In genomic region chr19:42056719-42057409, GRCm38 (mm10) we compare ENCODE assay signal across 32 mouse cellular contexts. TPM values are rescaled to one million over a fixed set of nuclear protein-coding genes. Genes with fewer than 3 reads are reported as not detected.
A peak's percentile ranks its signal among the peaks of the same experiment; 100 is the strongest.
DNase-seq lines count a peak whose midpoint lies in the region; ATAC-seq and TF ChIP-seq lines count a peak whose summit lies in the region.
"Had no signal": no experiment of that assay in that cellular context is flagged by ENCODE, and none has a peak within 500 bp of the region (broad histone marks: within the 10 kb centered on the region; RNA-seq: fewer than 3 reads in every experiment).

No protein-coding gene starts in this region.

- H3K9ac ChIP-seq in hindbrain, embryonic 13.5 days: 0 out of 2 replicates have a peak overlapping the region, but pooled peaks have one; percentile 15
- no peak overlapping the region for H3K9ac ChIP-seq in hindbrain, postnatal 0 days (replicated peaks; ENCODE audit: low read length)
- no peak overlapping the region for H3K9ac ChIP-seq in kidney, embryonic 16.5 days (replicated peaks; ENCODE audit: low read length)
- no peak overlapping the region for H3K9ac ChIP-seq in intestine, embryonic 14.5 days (ENCODE audit: low read length)
- H3K9ac ChIP-seq in intestine, embryonic 16.5 days (ENCODE audit: low read depth, low read length): no peak overlapping the region
- H3K9ac ChIP-seq: embryonic facial prominence, embryonic 12.5 days; embryonic facial prominence, embryonic 15.5 days; forebrain, postnatal 0 days; hindbrain, embryonic 12.5 days had no signal

- no peak for TF ChIP-seq CTCF in hindbrain, postnatal 0 days (IDR thresholded peaks at IDR 0.05; ENCODE audit: low read depth)

- H3K27ac ChIP-seq in hindbrain, embryonic 13.5 days: no peak overlapping the region
- H3K27ac ChIP-seq in hindbrain, postnatal 0 days: no peak overlapping the region
- H3K27ac ChIP-seq in kidney, embryonic 16.5 days (ENCODE audit: low read length): 0 out of 2 replicates have a peak overlapping the region, but pooled peaks have one; percentile 20
- no peak overlapping the region for H3K27ac ChIP-seq in intestine, embryonic 14.5 days (ENCODE audit: low read depth)
- H3K27ac ChIP-seq in intestine, embryonic 16.5 days (ENCODE audit: low read length): no peak overlapping the region
- H3K27ac ChIP-seq: embryonic facial prominence, embryonic 12.5 days; embryonic facial prominence, embryonic 15.5 days; hindbrain, embryonic 12.5 days had no signal

- ATAC-seq in hindbrain, embryonic 13.5 days (ENCODE audit: low FRiP score): no peak
- no peak for ATAC-seq in hindbrain, postnatal 0 days
- ATAC-seq in kidney, embryonic 16.5 days (ENCODE audit: low FRiP score, low TSS enrichment): no peak
- no peak for ATAC-seq in intestine, embryonic 14.5 days (replicated peaks; ENCODE audit: low FRiP score, low TSS enrichment, low read depth)
- ATAC-seq in intestine, embryonic 16.5 days: 0 out of 2 replicates have a peak, but pooled peaks have one; percentile 52
- ATAC-seq: forebrain, embryonic 14.5 days; forebrain, postnatal 0 days; Patski had no signal

- no peak for DNase-seq in hindbrain, postnatal 0 days (ENCODE audit: low spot score)
- no peak for DNase-seq in kidney, adult 18-20 months
- peak; percentile 46 for DNase-seq in intestine, embryonic 14.5 days (ENCODE audit: low spot score)
- no peak for DNase-seq in cerebellum, postnatal 14 days
- DNase-seq: adrenal gland, postnatal 10 days; adrenal gland, postnatal 36 days; B cell, adult 2 months; cerebellum, adult 18-20 months; cerebellum, adult 9-10 months; cerebellum, postnatal 25 days; forebrain, postnatal 0 days; gastrocnemius, postnatal 10 days; gastrocnemius, postnatal 36 days; heart, adult 2 months had no signal

- no peaks in the 10 kb centered on the region for H3K9me3 ChIP-seq in hindbrain, embryonic 13.5 days
- no peaks in the 10 kb centered on the region for H3K9me3 ChIP-seq in hindbrain, postnatal 0 days (ENCODE audit: low read length)
- H3K9me3 ChIP-seq in kidney, embryonic 16.5 days (ENCODE audit: low read length): no peaks in the 10 kb centered on the region
- H3K9me3 ChIP-seq in intestine, embryonic 14.5 days (ENCODE audit: control insufficient read depth, low read length): no peaks in the 10 kb centered on the region
- H3K9me3 ChIP-seq in intestine, embryonic 16.5 days (ENCODE audit: control insufficient read depth, low read length): no peaks in the 10 kb centered on the region
- H3K9me3 ChIP-seq: embryonic facial prominence, embryonic 12.5 days; embryonic facial prominence, embryonic 15.5 days; G1E; hindbrain, embryonic 12.5 days had no signal

- H3K4me3 ChIP-seq in hindbrain, embryonic 13.5 days: no peak overlapping the region
- H3K4me3 ChIP-seq in hindbrain, postnatal 0 days (ENCODE audit: low read length): no peak overlapping the region
- H3K4me3 ChIP-seq in kidney, embryonic 16.5 days (ENCODE audit: low read length): no peak overlapping the region
- no peak overlapping the region for H3K4me3 ChIP-seq in intestine, embryonic 14.5 days (ENCODE audit: low read depth, low read length)
- H3K4me3 ChIP-seq in intestine, embryonic 16.5 days (ENCODE audit: low read length): no peak overlapping the region
- H3K4me3 ChIP-seq: embryonic facial prominence, embryonic 12.5 days; embryonic facial prominence, embryonic 15.5 days; heart, adult 2 months; hindbrain, embryonic 12.5 days had no signal

- no peak overlapping the region for H3K4me2 ChIP-seq in hindbrain, embryonic 13.5 days
- H3K4me2 ChIP-seq in hindbrain, postnatal 0 days (ENCODE audit: low read depth, low read length): no peak overlapping the region
- H3K4me2 ChIP-seq in kidney, embryonic 16.5 days (replicated peaks; ENCODE audit: low read depth, low read length): no peak overlapping the region
- H3K4me2 ChIP-seq in intestine, embryonic 14.5 days (ENCODE audit: low read length): no peak overlapping the region
- H3K4me2 ChIP-seq in intestine, embryonic 16.5 days (ENCODE audit: low read depth, low read length): no peak overlapping the region
- H3K4me2 ChIP-seq: embryonic facial prominence, embryonic 12.5 days; embryonic facial prominence, embryonic 15.5 days; heart, embryonic 11.5 days; hindbrain, embryonic 12.5 days had no signal

- no peaks in the 10 kb centered on the region for H3K4me1 ChIP-seq in hindbrain, embryonic 13.5 days (replicated peaks)
- no peaks in the 10 kb centered on the region for H3K4me1 ChIP-seq in hindbrain, postnatal 0 days (ENCODE audit: insufficient read depth, low read length)
- peaks cover 8% of the 10 kb centered on the region; the same call in 1 of the 2 replicates for H3K4me1 ChIP-seq in kidney, embryonic 16.5 days (ENCODE audit: insufficient read depth, low read length)
- H3K4me1 ChIP-seq in intestine, embryonic 14.5 days (replicated peaks; ENCODE audit: control insufficient read depth, insufficient read depth, low read length): no peaks in the 10 kb centered on the region
- 0 out of 2 replicates have a peak, but pooled peaks cover 2% of the 10 kb centered on the region for H3K4me1 ChIP-seq in intestine, embryonic 16.5 days (ENCODE audit: control insufficient read depth, insufficient read depth, low read length)
- H3K4me1 ChIP-seq: embryonic facial prominence, embryonic 12.5 days; embryonic facial prominence, embryonic 15.5 days; hindbrain, embryonic 12.5 days had no signal

- WGBS in hindbrain, embryonic 13.5 days: 80% methylated on average over 6 of the region's 6 CpGs
- 87% methylated on average over 6 of the region's 6 CpGs for WGBS in hindbrain, postnatal 0 days
- 62% methylated on average over 6 of the region's 6 CpGs for WGBS in kidney, embryonic 16.5 days
- 77% methylated on average over 6 of the region's 6 CpGs for WGBS in intestine, embryonic 14.5 days
- 72% methylated on average over 6 of the region's 6 CpGs for WGBS in intestine, embryonic 16.5 days

- H3K27me3 ChIP-seq in hindbrain, embryonic 13.5 days: no peaks in the 10 kb centered on the region
- H3K27me3 ChIP-seq in hindbrain, postnatal 0 days (ENCODE audit: insufficient read depth, low read length): no peaks in the 10 kb centered on the region
- no peaks in the 10 kb centered on the region for H3K27me3 ChIP-seq in kidney, embryonic 16.5 days (ENCODE audit: insufficient read depth, low read length)
- H3K27me3 ChIP-seq in intestine, embryonic 14.5 days (replicated peaks; ENCODE audit: control insufficient read depth, insufficient read depth, low read length): no peaks in the 10 kb centered on the region
- no peaks in the 10 kb centered on the region for H3K27me3 ChIP-seq in intestine, embryonic 16.5 days (replicated peaks; ENCODE audit: control insufficient read depth, insufficient read depth, low read length)
- H3K27me3 ChIP-seq: embryonic facial prominence, embryonic 12.5 days; embryonic facial prominence, embryonic 15.5 days; hindbrain, embryonic 12.5 days; Patski had no signal

- H3K36me3 ChIP-seq in hindbrain, embryonic 13.5 days: no peaks in the 10 kb centered on the region
- no peaks in the 10 kb centered on the region for H3K36me3 ChIP-seq in hindbrain, postnatal 0 days (ENCODE audit: insufficient read depth, low read length)
- no peaks in the 10 kb centered on the region; the same call in 1 of the 2 replicates for H3K36me3 ChIP-seq in kidney, embryonic 16.5 days (ENCODE audit: insufficient read depth, low read length)
- H3K36me3 ChIP-seq in intestine, embryonic 14.5 days (ENCODE audit: control insufficient read depth, insufficient read depth, low read length): no peaks in the 10 kb centered on the region
- H3K36me3 ChIP-seq in intestine, embryonic 16.5 days (ENCODE audit: control insufficient read depth, insufficient read depth, low read length): no peaks in the 10 kb centered on the region
- H3K36me3 ChIP-seq: embryonic facial prominence, embryonic 12.5 days; embryonic facial prominence, embryonic 15.5 days; G1E; hindbrain, embryonic 12.5 days had no signal

RNA-seq across cellular contexts. Expression of gene 4933411K16Rik, which starts 4.8 kb away (rescaled TPM):
- polyA plus RNA-seq in hindbrain, embryonic 13.5 days (2015; fragmentation: Nextera tagmentation; extraction: Ambion mirVana): not detected in 2 replicates
- total RNA-seq in hindbrain, postnatal 0 days (2014; rRNA removed): 0.61 and 1.6 TPM in 2 replicates
- not detected in 2 replicates for polyA plus RNA-seq in hindbrain, postnatal 0 days (2015; fragmentation: Nextera tagmentation; extraction: Ambion mirVana)
- polyA plus RNA-seq in kidney, embryonic 16.5 days (2015; fragmentation: Nextera tagmentation; extraction: Ambion mirVana): 0.60 and 0.71 TPM in 2 replicates
- 0.13 TPM in 1 of 2 replicates, not detected in the other for polyA plus RNA-seq in intestine, embryonic 14.5 days (2014; fragmentation: Nextera tagmentation; extraction: Ambion mirVana)
- polyA plus RNA-seq in intestine, embryonic 16.5 days (2015; fragmentation: Nextera tagmentation; extraction: Ambion mirVana): 0.16 TPM in 1 of 2 replicates, not detected in the other
- total RNA-seq: CH12.LX; common myeloid progenitor, adult 5-6 weeks; G1E; granulocyte monocyte progenitor cell, adult 5-6 weeks; heart, postnatal 25 days; hematopoietic stem cell, adult 5-6 weeks had no signal
- polyA plus RNA-seq: embryonic facial prominence, embryonic 12.5 days; forebrain, embryonic 14.5 days; forebrain, postnatal 0 days; G1E; heart, embryonic 11.5 days; heart, embryonic 14.5 days; heart, postnatal 0 days; hindbrain, embryonic 12.5 days had no signal

RNA-seq across cellular contexts. Expression of gene Hoga1, which starts 11.5 kb away (rescaled TPM):
- 1.3 and 1.7 TPM in 2 replicates for polyA plus RNA-seq in hindbrain, embryonic 13.5 days (2015; fragmentation: Nextera tagmentation; extraction: Ambion mirVana)
- total RNA-seq in hindbrain, postnatal 0 days (2014; rRNA removed): 2.2 and 3.6 TPM in 2 replicates
- 3.9 and 4.6 TPM in 2 replicates for polyA plus RNA-seq in hindbrain, postnatal 0 days (2015; fragmentation: Nextera tagmentation; extraction: Ambion mirVana)
- 30.4 and 35.0 TPM in 2 replicates for polyA plus RNA-seq in kidney, embryonic 16.5 days (2015; fragmentation: Nextera tagmentation; extraction: Ambion mirVana)
- 1.4 and 1.7 TPM in 2 replicates for polyA plus RNA-seq in intestine, embryonic 14.5 days (2014; fragmentation: Nextera tagmentation; extraction: Ambion mirVana)
- 2.2 and 2.7 TPM in 2 replicates for polyA plus RNA-seq in intestine, embryonic 16.5 days (2015; fragmentation: Nextera tagmentation; extraction: Ambion mirVana)
- total RNA-seq: CH12.LX; common myeloid progenitor, adult 5-6 weeks; G1E; granulocyte monocyte progenitor cell, adult 5-6 weeks had no signal
- polyA plus RNA-seq: G1E had no signal

RNA-seq across cellular contexts. Expression of gene Ankrd2, which starts 21.1 kb away (rescaled TPM):
- polyA plus RNA-seq in hindbrain, embryonic 13.5 days (2015; fragmentation: Nextera tagmentation; extraction: Ambion mirVana): 0.35 and 0.53 TPM in 2 replicates
- total RNA-seq in hindbrain, postnatal 0 days (2014; rRNA removed): 0.42 TPM in 1 of 2 replicates, not detected in the other
- 0.97 and 1.5 TPM in 2 replicates for polyA plus RNA-seq in hindbrain, postnatal 0 days (2015; fragmentation: Nextera tagmentation; extraction: Ambion mirVana)
- not detected in 2 replicates for polyA plus RNA-seq in kidney, embryonic 16.5 days (2015; fragmentation: Nextera tagmentation; extraction: Ambion mirVana)
- polyA plus RNA-seq in intestine, embryonic 14.5 days (2014; fragmentation: Nextera tagmentation; extraction: Ambion mirVana): 0.27 and 0.32 TPM in 2 replicates
- polyA plus RNA-seq in intestine, embryonic 16.5 days (2015; fragmentation: Nextera tagmentation; extraction: Ambion mirVana): 0.16 TPM in 1 of 2 replicates, not detected in the other
- total RNA-seq: CH12.LX; common myeloid progenitor, adult 5-6 weeks; forebrain, postnatal 0 days; G1E; granulocyte monocyte progenitor cell, adult 5-6 weeks; heart, postnatal 25 days; hematopoietic stem cell, adult 5-6 weeks had no signal
- polyA plus RNA-seq: forebrain, embryonic 11.5 days; G1E; heart, adult 2 months; heart, embryonic 11.5 days; heart, embryonic 14.5 days; hindbrain, embryonic 12.5 days had no signal

RNA-seq across cellular contexts. Expression of gene Morn4, which starts 29.3 kb away (rescaled TPM):
- polyA plus RNA-seq in hindbrain, embryonic 13.5 days (2015; fragmentation: Nextera tagmentation; extraction: Ambion mirVana): 125 TPM in 2 replicates
- 42.9 and 48.5 TPM in 2 replicates for total RNA-seq in hindbrain, postnatal 0 days (2014; rRNA removed)
- polyA plus RNA-seq in hindbrain, postnatal 0 days (2015; fragmentation: Nextera tagmentation; extraction: Ambion mirVana): 98.0 and 108 TPM in 2 replicates
- polyA plus RNA-seq in kidney, embryonic 16.5 days (2015; fragmentation: Nextera tagmentation; extraction: Ambion mirVana): 32.7 and 35.2 TPM in 2 replicates
- 24.2 and 26.7 TPM in 2 replicates for polyA plus RNA-seq in intestine, embryonic 14.5 days (2014; fragmentation: Nextera tagmentation; extraction: Ambion mirVana)
- 13.9 and 15.8 TPM in 2 replicates for polyA plus RNA-seq in intestine, embryonic 16.5 days (2015; fragmentation: Nextera tagmentation; extraction: Ambion mirVana)

RNA-seq across cellular contexts. Expression of gene Pi4k2a, which starts 33.4 kb away (rescaled TPM):
- polyA plus RNA-seq in hindbrain, embryonic 13.5 days (2015; fragmentation: Nextera tagmentation; extraction: Ambion mirVana): 27.0 and 27.9 TPM in 2 replicates
- 18.3 and 21.7 TPM in 2 replicates for total RNA-seq in hindbrain, postnatal 0 days (2014; rRNA removed)
- polyA plus RNA-seq in hindbrain, postnatal 0 days (2015; fragmentation: Nextera tagmentation; extraction: Ambion mirVana): 33.9 and 36.4 TPM in 2 replicates
- polyA plus RNA-seq in kidney, embryonic 16.5 days (2015; fragmentation: Nextera tagmentation; extraction: Ambion mirVana): 9.1 and 15.3 TPM in 2 replicates
- polyA plus RNA-seq in intestine, embryonic 14.5 days (2014; fragmentation: Nextera tagmentation; extraction: Ambion mirVana): 23.5 and 32.0 TPM in 2 replicates
- 6.4 and 6.6 TPM in 2 replicates for polyA plus RNA-seq in intestine, embryonic 16.5 days (2015; fragmentation: Nextera tagmentation; extraction: Ambion mirVana)
